Mouse (Mus musculus) CH12.LX (cell line): ENCODE measurements around the gene C1ql3. TPM values are rescaled to one million over a fixed set of nuclear protein-coding genes. Genes with fewer than 3 reads are reported as not detected.

ENCODE experiments used
- DNase-seq: peaks from one replicate; pipeline ENCODE4 v3.0.0-alpha.2; 2013; ENCODE audit errors: extremely low read depth
- H3K27ac ChIP-seq: 2 replicates; pipeline ENCODE4 v1.5.1; 2012; ENCODE audit warnings: low read depth, mild to moderate bottlenecking, control low read depth, moderate library complexity; ENCODE audit not compliant: insufficient read depth
- H3K27me3 ChIP-seq: replicated peaks from 2 replicates; pipeline ENCODE3; 2012; ENCODE audit warnings: inconsistent platforms
- H3K36me3 ChIP-seq, 2 experiments: replicated peaks in 1 of 2; 2 replicates each; pipeline versions ENCODE3 to v1.6.1; 2012; ENCODE audit warnings: inconsistent platforms in 1 of 2, low read length in 1 of 2, mild to moderate bottlenecking in 1 of 2, mixed read lengths in 1 of 2, moderate library complexity in 1 of 2; ENCODE audit not compliant: control insufficient read depth in 1 of 2, insufficient read depth in 1 of 2
- H3K4me1 ChIP-seq, 2 experiments: 2 replicates each; pipeline ENCODE4 v1.6.1; 2012; ENCODE audit warnings: inconsistent platforms in 1 of 2, moderate library complexity in 1 of 2; ENCODE audit not compliant: insufficient read depth in 2 of 2, control insufficient read depth in 1 of 2
- H3K4me2 ChIP-seq: 2 replicates; pipeline ENCODE4 v1.6.1; 2012; ENCODE audit warnings: low read depth, mild to moderate bottlenecking, control low read depth; ENCODE audit not compliant: poor library complexity, insufficient read depth, severe bottlenecking
- H3K4me3 ChIP-seq, 3 experiments: fragments of 150-350 bp in 1 of 3; sonication (generic) in 1 of 3; replicated peaks in 1 of 3; 2 replicates each; pipeline versions ENCODE3 to v1.5.1; 2011 to 2012; ENCODE audit warnings: low read depth in 2 of 3, low read length in 2 of 3, mild to moderate bottlenecking in 2 of 3, moderate library complexity in 2 of 3, control low read depth in 1 of 3, improper control_type of control experiment in 1 of 3, inconsistent platforms in 1 of 3, mixed read lengths in 1 of 3; ENCODE audit not compliant: poor library complexity in 1 of 3
- H3K79me2 ChIP-seq: replicated peaks from 2 replicates; pipeline ENCODE4 v1.6.1; 2012; ENCODE audit warnings: mild to moderate bottlenecking, moderate library complexity; ENCODE audit not compliant: control insufficient read depth, poor library complexity, insufficient read depth, severe bottlenecking; ENCODE audit errors: extremely low read depth
- H3K9ac ChIP-seq: 2 replicates; pipeline ENCODE4 v1.6.1; 2012; ENCODE audit warnings: low read depth, mild to moderate bottlenecking, control low read depth, moderate library complexity; ENCODE audit not compliant: insufficient read depth
- H3K9me3 ChIP-seq: replicated peaks from 2 replicates; pipeline ENCODE3; 2012; ENCODE audit warnings: low read length, inconsistent platforms, mixed read lengths
- CTCF ChIP-seq, 2 experiments: IDR thresholded peaks in 1 of 2; conservative IDR thresholded peaks in 1 of 2; 2 replicates each; pipeline ENCODE4 v1.5.1; 2011 to 2012; ENCODE audit warnings: low read depth in 2 of 2, low read length in 2 of 2, improper control_type of control experiment in 1 of 2, inconsistent platforms in 1 of 2, mild to moderate bottlenecking in 1 of 2, moderate library complexity in 1 of 2
- ETS1 ChIP-seq: conservative IDR thresholded peaks from 2 replicates; pipeline ENCODE4 v1.6.1; 2012; ENCODE audit warnings: low read depth, mild to moderate bottlenecking, inconsistent platforms, low read length, improper control_type of control experiment, moderate library complexity
- HCFC1 ChIP-seq: IDR thresholded peaks from 2 replicates; pipeline ENCODE4 v1.6.1; 2012; ENCODE audit warnings: low read depth, mild to moderate bottlenecking, inconsistent platforms, low read length, improper control_type of control experiment
- IRF4 ChIP-seq: IDR thresholded peaks from 2 replicates; pipeline ENCODE4 v1.6.1; 2014; ENCODE audit warnings: low read depth, mild to moderate bottlenecking, inconsistent platforms, low read length, improper control_type of control experiment
- JUND ChIP-seq: conservative IDR thresholded peaks from 2 replicates; pipeline ENCODE4 v1.6.1; 2011; ENCODE audit warnings: low read depth, low read length, improper control_type of control experiment
- KAT2A ChIP-seq: IDR thresholded peaks from 2 replicates; pipeline ENCODE4 v1.6.1; 2012; ENCODE audit warnings: low read length, improper control_type of control experiment, inconsistent platforms; ENCODE audit not compliant: insufficient replicate concordance
- MAX ChIP-seq: IDR thresholded peaks from 2 replicates; pipeline ENCODE4 v1.6.1; 2011; ENCODE audit warnings: low read length, improper control_type of control experiment
- MAZ ChIP-seq: IDR thresholded peaks from 2 replicates; pipeline ENCODE4 v1.6.1; 2012; ENCODE audit warnings: low read depth, mild to moderate bottlenecking, inconsistent platforms, low read length, improper control_type of control experiment, moderate library complexity
- MEF2A ChIP-seq: IDR thresholded peaks from 2 replicates; pipeline ENCODE4 v1.6.1; 2014; ENCODE audit warnings: low read depth, mild to moderate bottlenecking, inconsistent platforms, low read length, improper control_type of control experiment, borderline replicate concordance
- NRF1 ChIP-seq: IDR thresholded peaks from 2 replicates; pipeline ENCODE4 v1.6.1; 2014; ENCODE audit warnings: low read depth, mild to moderate bottlenecking, inconsistent platforms, low read length, improper control_type of control experiment, moderate library complexity
- PAX5 ChIP-seq: IDR thresholded peaks from 2 replicates; pipeline ENCODE4 v1.6.1; 2012; ENCODE audit warnings: low read length, inconsistent platforms, mixed read lengths
- POLR2AphosphoS2 ChIP-seq: IDR thresholded peaks from 2 replicates; pipeline ENCODE4 v1.6.1; 2011; ENCODE audit warnings: low read depth, low read length, improper control_type of control experiment
- RCOR1 ChIP-seq: conservative IDR thresholded peaks from 2 replicates; pipeline ENCODE4 v1.6.1; 2012; ENCODE audit warnings: low read depth, mild to moderate bottlenecking, inconsistent platforms, low read length, improper control_type of control experiment
- SMC3 ChIP-seq: IDR thresholded peaks from 2 replicates; pipeline ENCODE4 v1.6.1; 2011; ENCODE audit warnings: low read depth, low read length, improper control_type of control experiment
- USF1 ChIP-seq: IDR thresholded peaks from 2 replicates; pipeline ENCODE4 v1.6.1; 2014; ENCODE audit warnings: low read depth, mild to moderate bottlenecking, inconsistent platforms, low read length, improper control_type of control experiment
- USF2 ChIP-seq: conservative IDR thresholded peaks from 2 replicates; pipeline ENCODE4 v1.6.1; 2011; ENCODE audit warnings: low read depth, low read length, improper control_type of control experiment
- ZC3H11A ChIP-seq: IDR thresholded peaks from 2 replicates; pipeline ENCODE4 v1.6.1; 2012; ENCODE audit warnings: low read depth, mild to moderate bottlenecking, inconsistent platforms, low read length, improper control_type of control experiment
- ZKSCAN1 ChIP-seq: IDR thresholded peaks from 2 replicates; pipeline ENCODE4 v1.6.1; 2012; ENCODE audit warnings: low read depth, inconsistent platforms, low read length, improper control_type of control experiment, borderline replicate concordance
- ZNF384 ChIP-seq: IDR thresholded peaks from 2 replicates; pipeline ENCODE4 v1.6.1; 2012; ENCODE audit warnings: low read depth, low read length, improper control_type of control experiment, inconsistent platforms
- dilution Hi-C: fragments of 300-500 bp; cut with MboI; formaldehyde crosslinking; loops from 2 replicates; pipeline ENCODE4 v1.14.3; 2020; ENCODE audit warnings: low sequenced_read_pairs; ENCODE audit not compliant: extremely low pct_unique_long_range_greater_than_20kb, extremely low pct_ligation_motif_present
- in situ Hi-C: fragments of 300-500 bp; cut with MboI; formaldehyde crosslinking; loops from 3 replicates; pipeline ENCODE4 v1.14.3; 2019; ENCODE audit warnings: low sequenced_read_pairs, low pct_ligation_motif_present, low pct_unique_long_range_greater_than_20kb, mixed read lengths
- polyA plus RNA-seq: library from polyadenylated mRNA; unstranded; fragments of >175 nt; gene quantifications from 2 replicates; pipeline ENCODE4 v1.2.1, GENCODE M21; 2012; ENCODE audit warnings: low read depth; ENCODE audit not compliant: insufficient read length
- total RNA-seq, 2 experiments: library from RNA; depleted of rRNA; stranded (reverse); fragments of 300-350 nt in 1 of 2; fragments of >200 nt in 1 of 2; gene quantifications; 2 replicates each; pipeline ENCODE4 v1.2.3; 2012 to 2014

Gene C1ql3
- total and polyA plus RNA-seq, 3 experiments = 0.08 TPM; not detected in 2

GRCm38 (mm10) chr2:13009261-13009972 is 2.2 kb downstream of the C1ql3 start:
- H3K27me3 ChIP-seq = no peaks in the 10 kb centered on the region
- no peak for DNase-seq
- dilution Hi-C loops = no loop called here

GRCm38 (mm10) chr2:13008433-13008832 is 3.2 kb downstream of the C1ql3 start:
- in situ Hi-C loops (no loop called here), dilution Hi-C loops (no loop called here)
- Histone ChIP-seq H3K36me3 (peaks cover 0 to 12% of the 10 kb centered on the region in 2 experiments), H3K4me3 (no peak overlapping the region), H3K4me1 (peaks cover 0 to 11% of the 10 kb centered on the region in 2 experiments; a peak in 1 of 4 replicates), H3K4me2 (no peak overlapping the region), H3K79me2 (no peaks in the 10 kb centered on the region), H3K9ac (no peak overlapping the region), H3K27me3 (no peaks in the 10 kb centered on the region), H3K9me3 (peaks cover 6% of the 10 kb centered on the region), H3K27ac (no peak overlapping the region)
- no peak for DNase-seq
- TF ChIP-seq ZNF384 (peak; percentile 72), CTCF (conservative IDR thresholded peaks at IDR 0.05 in 1 of 2, IDR thresholded peaks at IDR 0.05 in 1 of 2; ENCODE audit: low read depth in 2 of 2, low read length in 2 of 2) (peak in 1 of 2 experiments; percentile 26; a peak in 1 of 4 replicates), MEF2A (peak; percentile 62), ZC3H11A (no peak), SMC3 (peak; percentile 8; the same call in 1 of the 2 replicates)

More at GRCm38 (mm10) chr2:13009261-13009972, 2.2 kb downstream of the C1ql3 start:
- H3K4me1 ChIP-seq = peaks cover 0 to 11% of the 10 kb centered on the region in 2 experiments; a peak in 1 of 4 replicates
- peaks cover 0 to 12% of the 10 kb centered on the region in 2 experiments for H3K36me3 ChIP-seq
- peaks cover 6% of the 10 kb centered on the region for H3K9me3 ChIP-seq
- no peak overlapping the region for H3K9ac ChIP-seq
- no peaks in the 10 kb centered on the region for H3K79me2 ChIP-seq
- in situ Hi-C loops = no loop called here
- H3K4me3 ChIP-seq = no peak overlapping the region
- TF ChIP-seq USF1 = no peak
- TF ChIP-seq SMC3 = no peak
- TF ChIP-seq MAZ = no peak
- TF ChIP-seq ETS1 = no peak
- TF ChIP-seq RCOR1 = no peak
- TF ChIP-seq MAX = no peak
- TF ChIP-seq ZC3H11A = no peak
- TF ChIP-seq USF2 = no peak
- no peak for TF ChIP-seq ZKSCAN1
- TF ChIP-seq PAX5 = no peak
- TF ChIP-seq IRF4 = no peak
- no peak for TF ChIP-seq NRF1
- no peak for TF ChIP-seq POLR2AphosphoS2
- TF ChIP-seq HCFC1 = no peak
- TF ChIP-seq KAT2A = no peak
- TF ChIP-seq JUND = no peak
- no peak overlapping the region for H3K27ac ChIP-seq
- no peak overlapping the region for H3K4me2 ChIP-seq
